Mouse (Mus musculus) kidney, postnatal 0 days (tissue): ENCODE results near the gene Nat8f4. TPM values are rescaled to one million over a fixed set of nuclear protein-coding genes. Genes with fewer than 3 reads are reported as not detected.
"Not testable (repeated sequence)": the region's sequence is repeated elsewhere in the genome, so short reads cannot be mapped to it uniquely, and the experiment has no call there.

Experiments used
- ATAC-seq: fragments of 200-750 bp; cut with Nextera tagmentation; replicated peaks from 2 replicates; pipeline ENCODE4 v1.8.0; 2017; ENCODE audit warnings: low read depth, moderate number of reproducible peaks, moderate TSS enrichment, moderate library complexity; ENCODE audit not compliant: low FRiP score
- DNase-seq: peaks from one replicate; pipeline ENCODE4 v3.0.0-alpha.2; 2016; ENCODE audit warnings: low spot score
- H3K27ac ChIP-seq: fragments of 300-500 bp; sonication (generic); 2 replicates; pipeline ENCODE4 v1.5.1; 2014; ENCODE audit warnings: mild to moderate bottlenecking
- H3K27me3 ChIP-seq: fragments of 300-500 bp; sonication (generic); 2 replicates; pipeline ENCODE4 v1.6.1; 2014; ENCODE audit warnings: low read length, mixed read lengths; ENCODE audit not compliant: insufficient read depth
- H3K36me3 ChIP-seq: fragments of 300-500 bp; sonication (generic); 2 replicates; pipeline ENCODE4 v1.6.1; 2014; ENCODE audit warnings: low read length, mixed read lengths; ENCODE audit not compliant: insufficient read depth
- H3K4me1 ChIP-seq: fragments of 300-500 bp; sonication (generic); replicated peaks from 2 replicates; pipeline ENCODE4 v1.6.1; 2014; ENCODE audit warnings: antibody characterized with exemption, low read length, mixed read lengths; ENCODE audit not compliant: insufficient read depth
- H3K4me2 ChIP-seq: fragments of 300-500 bp; sonication (generic); 2 replicates; pipeline ENCODE4 v1.6.1; 2014; ENCODE audit warnings: mild to moderate bottlenecking, low read length, moderate library complexity, mixed read lengths
- H3K4me3 ChIP-seq: fragments of 300-500 bp; sonication (generic); replicated peaks from 2 replicates; pipeline ENCODE4 v1.5.1; 2014; ENCODE audit warnings: low read depth, low read length
- H3K9ac ChIP-seq: fragments of 300-500 bp; sonication (generic); 2 replicates; pipeline ENCODE4 v1.6.1; 2014; ENCODE audit warnings: low read depth, low read length
- H3K9me3 ChIP-seq: fragments of 300-500 bp; sonication (generic); replicated peaks from 2 replicates; pipeline ENCODE4 v1.6.1; 2016; ENCODE audit warnings: low read length, inconsistent platforms, mixed read lengths
- CTCF ChIP-seq: IDR thresholded peaks from 2 replicates; pipeline ENCODE4 v1.5.1; 2016; ENCODE audit warnings: antibody characterized with exemption, low read depth, mild to moderate bottlenecking, moderate library complexity
- WGBS: fragments of 180-500 bp; shearing (Covaris S2); extraction: QIAGEN DNeasy Blood & Tissue Kit; methylation state at CpG from one replicate; pipeline ENCODE4 v1.1.7; 2014; 5-methylcytosine and 5-hydroxymethylcytosine counted together
- polyA plus RNA-seq: library from polyadenylated mRNA; unstranded; fragments of >200 nt; fragmentation: Nextera tagmentation; extraction: Ambion mirVana; gene quantifications from 2 replicates; pipeline ENCODE4 v1.2.1, GENCODE M21; 2015

Nat8f4 gene
- polyA plus RNA-seq, 1 experiment from 2014 or later = 7.2 TPM

GRCm38 (mm10) chr6:85934047-85934446 is 29.4 kb upstream of the Nat8f4 start:
- Histone ChIP-seq H3K9ac (no peak overlapping the region), H3K27me3 (no peaks in the 10 kb centered on the region), H3K9me3 (no peaks in the 10 kb centered on the region), H3K36me3 (peaks cover 13% of the 10 kb centered on the region; the same call in 1 of the 2 replicates), H3K4me2 (no peak overlapping the region), H3K4me1 (no peaks in the 10 kb centered on the region), H3K4me3 (no peak overlapping the region), H3K27ac (peak overlapping the region; percentile 42; the same call in 1 of the 2 replicates)
- DNase-seq = peak; percentile 18
- 51% methylated on average over 8 of the region's 8 CpGs for WGBS
- TF ChIP-seq CTCF = no peak
- ATAC-seq = peak; percentile 53

- peak; percentile 79 for ATAC-seq
- H3K27me3 ChIP-seq = no peaks in the 10 kb centered on the region
- H3K4me3 ChIP-seq = no peak overlapping the region
- H3K4me2 ChIP-seq = no peak overlapping the region
- H3K27ac ChIP-seq = no peak overlapping the region
- peaks cover 44% of the 10 kb centered on the region for H3K36me3 ChIP-seq
- 78% methylated on average over 1 of the region's 1 CpGs for WGBS
- H3K4me1 ChIP-seq = no peaks in the 10 kb centered on the region
- no peak for DNase-seq
- TF ChIP-seq CTCF = no peak
- H3K9ac ChIP-seq = no peak overlapping the region
- H3K9me3 ChIP-seq = no peaks in the 10 kb centered on the region
These were observed 24.6 kb upstream of the Nat8f4 start for GRCm38 (mm10) chr6:85929312-85929711.

- Histone ChIP-seq H3K9ac (no peak overlapping the region), H3K4me3 (no peak overlapping the region), H3K36me3 (peaks cover 53% of the 10 kb centered on the region), H3K4me2 (no peak overlapping the region), H3K4me1 (no peaks in the 10 kb centered on the region), H3K27ac (peak overlapping the region; percentile 75; the same call in 1 of the 2 replicates), H3K9me3 (no peaks in the 10 kb centered on the region), H3K27me3 (no peaks in the 10 kb centered on the region)
- WGBS = 88% methylated on average over 9 of the region's 9 CpGs
- no peak for TF ChIP-seq CTCF
- peak; percentile 87 for ATAC-seq
- DNase-seq = peak; percentile 23
These were observed 23.1 kb upstream of the Nat8f4 start for GRCm38 (mm10) chr6:85927476-85928464.

GRCm38 (mm10) chr6:85926709-85927108 is 22.0 kb upstream of the Nat8f4 start:
- no peak for ATAC-seq
- Histone ChIP-seq H3K27me3 (no peaks in the 10 kb centered on the region), H3K36me3 (peaks cover 53% of the 10 kb centered on the region), H3K4me2 (no peak overlapping the region), H3K9ac (no peak overlapping the region), H3K27ac (peak overlapping the region; percentile 44), H3K4me1 (no peaks in the 10 kb centered on the region), H3K9me3 (no peaks in the 10 kb centered on the region), H3K4me3 (no peak overlapping the region)
- TF ChIP-seq CTCF = no peak
- WGBS = 92% methylated on average over 1 of the region's 1 CpGs
- no peak for DNase-seq

- H3K36me3 ChIP-seq = peaks cover 49% of the 10 kb centered on the region
- no peak overlapping the region for H3K4me3 ChIP-seq
- no peaks in the 10 kb centered on the region for H3K4me1 ChIP-seq
- ATAC-seq = no peak
- no peak for TF ChIP-seq CTCF
- H3K9me3 ChIP-seq = no peaks in the 10 kb centered on the region
- no peaks in the 10 kb centered on the region for H3K27me3 ChIP-seq
- no peak overlapping the region for H3K9ac ChIP-seq
- DNase-seq = no peak
- WGBS = 100% methylated on average over 1 of the region's 1 CpGs
- no peak overlapping the region for H3K27ac ChIP-seq
- H3K4me2 ChIP-seq = no peak overlapping the region
These were observed 19.0 kb upstream of the Nat8f4 start for GRCm38 (mm10) chr6:85923643-85924042.

- WGBS = 76% methylated on average over 4 of the region's 4 CpGs
- H3K4me3 ChIP-seq = no peak overlapping the region
- H3K4me2 ChIP-seq = no peak overlapping the region
- DNase-seq (no peak), ATAC-seq (no peak)
- no peak for TF ChIP-seq CTCF
- no peaks in the 10 kb centered on the region for H3K4me1 ChIP-seq
- no peaks in the 10 kb centered on the region for H3K9me3 ChIP-seq
- peaks cover 18% of the 10 kb centered on the region; the same call in 1 of the 2 replicates for H3K36me3 ChIP-seq
- peak overlapping the region; percentile 64; the same call in 1 of the 2 replicates for H3K27ac ChIP-seq
- H3K9ac ChIP-seq = no peak overlapping the region
- H3K27me3 ChIP-seq = no peaks in the 10 kb centered on the region
These were observed 14.7 kb upstream of the Nat8f4 start for GRCm38 (mm10) chr6:85919401-85919800.

- WGBS = 98% methylated on average over 3 of the region's 3 CpGs
- not testable (repeated sequence) for H3K4me1 ChIP-seq, H3K9ac ChIP-seq, H3K4me3 ChIP-seq, ATAC-seq, DNase-seq, H3K4me2 ChIP-seq, H3K27me3 ChIP-seq, H3K9me3 ChIP-seq, H3K27ac ChIP-seq
- peaks cover 15% of the 10 kb centered on the region; the same call in 1 of the 2 replicates for H3K36me3 ChIP-seq
These were observed 13.7 kb upstream of the Nat8f4 start for GRCm38 (mm10) chr6:85918341-85918740.
